ENCODE assay signal across 26 mouse cellular contexts in genomic region chr1:160293488-160293887, GRCm38 (mm10).
DNase-seq lines count a peak whose midpoint lies in the region; ATAC-seq and TF ChIP-seq lines count a peak whose summit lies in the region.
"Had no signal": no experiment of that assay in that cellular context is flagged by ENCODE, and none has a peak within 500 bp of the region (broad histone marks: within the 10 kb centered on the region; RNA-seq: fewer than 3 reads in every experiment).

No protein-coding gene starts in this region.

- no peak overlapping the region for H3K4me3 ChIP-seq in layer of hippocampus, adult 2 months
- no peak overlapping the region for H3K4me3 ChIP-seq in bone marrow macrophage, adult 2 months (ENCODE audit: insufficient read depth, low read length)
- H3K4me3 ChIP-seq in hindbrain, embryonic 11.5 days (ENCODE audit: low read depth, low read length): no peak overlapping the region
- H3K4me3 ChIP-seq: embryonic facial prominence, embryonic 10.5 days; gastrocnemius, adult 2 months; heart, embryonic 13.5 days; hindbrain, embryonic 12.5 days; kidney, embryonic 15.5 days; midbrain, embryonic 12.5 days; neural tube, embryonic 12.5 days had no signal

- H3K9me3 ChIP-seq in hindbrain, embryonic 11.5 days (ENCODE audit: control insufficient read depth, low read length): no peaks in the 10 kb centered on the region
- H3K9me3 ChIP-seq: embryonic facial prominence, embryonic 10.5 days; heart, embryonic 13.5 days; hindbrain, embryonic 12.5 days; kidney, embryonic 15.5 days; midbrain, embryonic 12.5 days; neural tube, embryonic 12.5 days had no signal

- H3K4me1 ChIP-seq in bone marrow macrophage, adult 2 months (ENCODE audit: control insufficient read depth, insufficient read depth, low read length): peaks cover 25% of the 10 kb centered on the region
- no peaks in the 10 kb centered on the region for H3K4me1 ChIP-seq in hindbrain, embryonic 11.5 days (replicated peaks; ENCODE audit: control insufficient read depth, insufficient read depth, low read length)
- H3K4me1 ChIP-seq: hindbrain, embryonic 12.5 days; kidney, embryonic 15.5 days; midbrain, embryonic 12.5 days; neural tube, embryonic 12.5 days had no signal

- H3K36me3 ChIP-seq in hindbrain, embryonic 11.5 days (ENCODE audit: control insufficient read depth, insufficient read depth, low read length): no peaks in the 10 kb centered on the region
- H3K36me3 ChIP-seq: embryonic facial prominence, embryonic 10.5 days; heart, embryonic 13.5 days; hindbrain, embryonic 12.5 days; kidney, embryonic 15.5 days; midbrain, embryonic 12.5 days; neural tube, embryonic 12.5 days had no signal

- H3K4me2 ChIP-seq in hindbrain, embryonic 11.5 days (replicated peaks; ENCODE audit: low read depth, low read length): no peak overlapping the region
- H3K4me2 ChIP-seq: heart, embryonic 13.5 days; hindbrain, embryonic 12.5 days; kidney, embryonic 15.5 days; midbrain, embryonic 12.5 days; neural tube, embryonic 12.5 days had no signal

- no peaks in the 10 kb centered on the region for H3K27me3 ChIP-seq in hindbrain, embryonic 11.5 days (ENCODE audit: control insufficient read depth, insufficient read depth, low read length)
- H3K27me3 ChIP-seq: heart, embryonic 13.5 days; hindbrain, embryonic 12.5 days; kidney, embryonic 15.5 days; midbrain, embryonic 12.5 days; neural tube, embryonic 12.5 days had no signal

- no peak overlapping the region for H3K9ac ChIP-seq in hindbrain, embryonic 11.5 days (ENCODE audit: low read depth, low read length)
- H3K9ac ChIP-seq: forebrain, postnatal 0 days; heart, embryonic 13.5 days; hindbrain, embryonic 12.5 days; kidney, embryonic 15.5 days; liver, embryonic 14.5 days; midbrain, embryonic 12.5 days; neural tube, embryonic 12.5 days had no signal

- H3K27ac ChIP-seq in layer of hippocampus, adult 2 months: peak overlapping the region; percentile 54
- H3K27ac ChIP-seq in bone marrow macrophage, adult 2 months (ENCODE audit: insufficient read depth, low read depth, low read length): peak overlapping the region; percentile 65
- H3K27ac ChIP-seq in hindbrain, embryonic 11.5 days (ENCODE audit: low read depth, low read length): no peak overlapping the region
- H3K27ac ChIP-seq: embryonic facial prominence, embryonic 10.5 days; gastrocnemius, adult 2 months; heart, embryonic 13.5 days; hindbrain, embryonic 12.5 days; kidney, embryonic 15.5 days; liver, embryonic 14.5 days; midbrain, embryonic 12.5 days; neural tube, embryonic 12.5 days had no signal

- no peak for TF ChIP-seq POLR2A in bone marrow macrophage, adult 2 months (IDR thresholded peaks at IDR 0.05; ENCODE audit: borderline replicate concordance, low read depth, low read length)

- 86% methylated on average over 3 of the region's 3 CpGs for WGBS in hindbrain, embryonic 11.5 days

- ATAC-seq in megakaryocyte, adult 5-6 weeks (ENCODE audit: poor library complexity, severe bottlenecking): peak; percentile 77
- ATAC-seq in hindbrain, embryonic 11.5 days (ENCODE audit: low FRiP score): no peak
- ATAC-seq: activated CD4-positive, CD25-positive, alpha-beta regulatory T cell, adult 4 months; forebrain, postnatal 0 days had no signal

- DNase-seq in layer of hippocampus, adult 2 months (ENCODE audit: low spot score in 2 of 2): no peak
- DNase-seq in layer of hippocampus, adult 18-20 months (ENCODE audit: low spot score in 2 of 2): no peak
- no peak for DNase-seq in cerebellum, adult 18-20 months
- no peak for DNase-seq in frontal cortex, postnatal 14 days (ENCODE audit: low spot score in 2 of 2)
- no peak for DNase-seq in hindbrain, embryonic 11.5 days (ENCODE audit: low spot score)
- DNase-seq: adrenal gland, adult 8-10 months; B cell, adult 2 months; cerebellum, adult 9-11 months; forebrain, postnatal 0 days; gastrocnemius, adult 2 months; heart, postnatal 14 days; kidney, adult 11 months; kidney, postnatal 36 days; layer of hippocampus, adult 9-11 months; lung, postnatal 4 days; thymus, adult 18-20 months had no signal

- TF ChIP-seq CTCF in layer of hippocampus, adult 2 months (conservative IDR thresholded peaks at IDR 0.05): no peak
- TF ChIP-seq CTCF in bone marrow macrophage, adult 2 months (IDR thresholded peaks at IDR 0.05; ENCODE audit: low read depth, low read length): no peak
